Mouse (Mus musculus) CH12.LX (cell line): Measurements from ENCODE around the gene Hyal3. TPM values are rescaled to one million over a fixed set of nuclear protein-coding genes. Genes with fewer than 3 reads are reported as not detected.

Experiments used
- DNase-seq: peaks from one replicate; pipeline ENCODE4 v3.0.0-alpha.2; 2013; ENCODE audit errors: extremely low read depth
- H3K27ac ChIP-seq: 2 replicates; pipeline ENCODE4 v1.5.1; 2012; ENCODE audit warnings: low read depth, mild to moderate bottlenecking, control low read depth, moderate library complexity; ENCODE audit not compliant: insufficient read depth
- H3K27me3 ChIP-seq: replicated peaks from 2 replicates; pipeline ENCODE3; 2012; ENCODE audit warnings: inconsistent platforms
- H3K36me3 ChIP-seq, 2 experiments: replicated peaks in 1 of 2; 2 replicates each; pipeline versions ENCODE3 to v1.6.1; 2012; ENCODE audit warnings: inconsistent platforms in 1 of 2, low read length in 1 of 2, mild to moderate bottlenecking in 1 of 2, mixed read lengths in 1 of 2, moderate library complexity in 1 of 2; ENCODE audit not compliant: control insufficient read depth in 1 of 2, insufficient read depth in 1 of 2
- H3K4me1 ChIP-seq, 2 experiments: 2 replicates each; pipeline ENCODE4 v1.6.1; 2012; ENCODE audit warnings: inconsistent platforms in 1 of 2, moderate library complexity in 1 of 2; ENCODE audit not compliant: insufficient read depth in 2 of 2, control insufficient read depth in 1 of 2
- H3K4me2 ChIP-seq: 2 replicates; pipeline ENCODE4 v1.6.1; 2012; ENCODE audit warnings: low read depth, mild to moderate bottlenecking, control low read depth; ENCODE audit not compliant: poor library complexity, insufficient read depth, severe bottlenecking
- H3K4me3 ChIP-seq, 3 experiments: fragments of 150-350 bp in 1 of 3; sonication (generic) in 1 of 3; replicated peaks in 1 of 3; 2 replicates each; pipeline versions ENCODE3 to v1.5.1; 2011 to 2012; ENCODE audit warnings: low read depth in 2 of 3, low read length in 2 of 3, mild to moderate bottlenecking in 2 of 3, moderate library complexity in 2 of 3, control low read depth in 1 of 3, improper control_type of control experiment in 1 of 3, inconsistent platforms in 1 of 3, mixed read lengths in 1 of 3; ENCODE audit not compliant: poor library complexity in 1 of 3
- H3K79me2 ChIP-seq: replicated peaks from 2 replicates; pipeline ENCODE4 v1.6.1; 2012; ENCODE audit warnings: mild to moderate bottlenecking, moderate library complexity; ENCODE audit not compliant: control insufficient read depth, poor library complexity, insufficient read depth, severe bottlenecking; ENCODE audit errors: extremely low read depth
- H3K9ac ChIP-seq: 2 replicates; pipeline ENCODE4 v1.6.1; 2012; ENCODE audit warnings: low read depth, mild to moderate bottlenecking, control low read depth, moderate library complexity; ENCODE audit not compliant: insufficient read depth
- H3K9me3 ChIP-seq: replicated peaks from 2 replicates; pipeline ENCODE3; 2012; ENCODE audit warnings: low read length, inconsistent platforms, mixed read lengths
- BHLHE40 ChIP-seq: IDR thresholded peaks from 2 replicates; pipeline ENCODE4 v1.6.1; 2011; ENCODE audit warnings: mild to moderate bottlenecking, low read depth, low read length, improper control_type of control experiment
- CHD2 ChIP-seq: IDR thresholded peaks from 2 replicates; pipeline ENCODE4 v1.6.1; 2011; ENCODE audit warnings: low read length, improper control_type of control experiment
- CTCF ChIP-seq, 2 experiments: IDR thresholded peaks in 1 of 2; conservative IDR thresholded peaks in 1 of 2; 2 replicates each; pipeline ENCODE4 v1.5.1; 2011 to 2012; ENCODE audit warnings: low read depth in 2 of 2, low read length in 2 of 2, improper control_type of control experiment in 1 of 2, inconsistent platforms in 1 of 2, mild to moderate bottlenecking in 1 of 2, moderate library complexity in 1 of 2
- E2F4 ChIP-seq: IDR thresholded peaks from 2 replicates; pipeline ENCODE4 v1.6.1; 2011; ENCODE audit warnings: low read depth, low read length, improper control_type of control experiment; ENCODE audit not compliant: insufficient replicate concordance
- ELF1 ChIP-seq: IDR thresholded peaks from 2 replicates; pipeline ENCODE4 v1.6.1; 2014; ENCODE audit warnings: low read depth, mild to moderate bottlenecking, inconsistent platforms, low read length, improper control_type of control experiment
- EP300 ChIP-seq: IDR thresholded peaks from 2 replicates; pipeline ENCODE4 v1.6.1; 2011; ENCODE audit warnings: low read length, improper control_type of control experiment
- ETS1 ChIP-seq: conservative IDR thresholded peaks from 2 replicates; pipeline ENCODE4 v1.6.1; 2012; ENCODE audit warnings: low read depth, mild to moderate bottlenecking, inconsistent platforms, low read length, improper control_type of control experiment, moderate library complexity
- GABPA ChIP-seq: IDR thresholded peaks from 2 replicates; pipeline ENCODE4 v1.6.1; 2012; ENCODE audit warnings: low read depth, low read length, improper control_type of control experiment, inconsistent platforms; ENCODE audit not compliant: insufficient replicate concordance
- HCFC1 ChIP-seq: IDR thresholded peaks from 2 replicates; pipeline ENCODE4 v1.6.1; 2012; ENCODE audit warnings: low read depth, mild to moderate bottlenecking, inconsistent platforms, low read length, improper control_type of control experiment
- IRF4 ChIP-seq: IDR thresholded peaks from 2 replicates; pipeline ENCODE4 v1.6.1; 2014; ENCODE audit warnings: low read depth, mild to moderate bottlenecking, inconsistent platforms, low read length, improper control_type of control experiment
- JUN ChIP-seq: IDR thresholded peaks from 2 replicates; pipeline ENCODE4 v1.6.1; 2011; ENCODE audit warnings: low read depth, mild to moderate bottlenecking, low read length, improper control_type of control experiment, moderate library complexity; ENCODE audit not compliant: insufficient read depth
- JUND ChIP-seq: conservative IDR thresholded peaks from 2 replicates; pipeline ENCODE4 v1.6.1; 2011; ENCODE audit warnings: low read depth, low read length, improper control_type of control experiment
- KAT2A ChIP-seq: IDR thresholded peaks from 2 replicates; pipeline ENCODE4 v1.6.1; 2012; ENCODE audit warnings: low read length, improper control_type of control experiment, inconsistent platforms; ENCODE audit not compliant: insufficient replicate concordance
- MAFK ChIP-seq: IDR thresholded peaks from 2 replicates; pipeline ENCODE4 v1.6.1; 2011; ENCODE audit warnings: low read length, improper control_type of control experiment; ENCODE audit not compliant: insufficient replicate concordance
- MAZ ChIP-seq: IDR thresholded peaks from 2 replicates; pipeline ENCODE4 v1.6.1; 2012; ENCODE audit warnings: low read depth, mild to moderate bottlenecking, inconsistent platforms, low read length, improper control_type of control experiment, moderate library complexity
- MXI1 ChIP-seq: IDR thresholded peaks from 2 replicates; pipeline ENCODE4 v1.6.1; 2011; ENCODE audit warnings: mild to moderate bottlenecking, low read depth, low read length, improper control_type of control experiment
- MYC ChIP-seq: IDR thresholded peaks from 2 replicates; pipeline ENCODE4 v1.6.1; 2011; ENCODE audit warnings: low read depth, mild to moderate bottlenecking, improper control_type of control experiment, low read length
- NELFE ChIP-seq: IDR thresholded peaks from 2 replicates; pipeline ENCODE4 v1.6.1; 2011; ENCODE audit warnings: low read depth, low read length, improper control_type of control experiment
- NRF1 ChIP-seq: IDR thresholded peaks from 2 replicates; pipeline ENCODE4 v1.6.1; 2014; ENCODE audit warnings: low read depth, mild to moderate bottlenecking, inconsistent platforms, low read length, improper control_type of control experiment, moderate library complexity
- PAX5 ChIP-seq: IDR thresholded peaks from 2 replicates; pipeline ENCODE4 v1.6.1; 2012; ENCODE audit warnings: low read length, inconsistent platforms, mixed read lengths
- POLR2A ChIP-seq: IDR thresholded peaks from 2 replicates; pipeline ENCODE4 v1.6.1; 2011; ENCODE audit warnings: low read depth, mild to moderate bottlenecking, improper control_type of control experiment, low read length
- POLR2AphosphoS2 ChIP-seq: IDR thresholded peaks from 2 replicates; pipeline ENCODE4 v1.6.1; 2011; ENCODE audit warnings: low read depth, low read length, improper control_type of control experiment
- RAD21 ChIP-seq: IDR thresholded peaks from 2 replicates; pipeline ENCODE4 v1.6.1; 2011; ENCODE audit warnings: low read depth, mild to moderate bottlenecking, low read length, improper control_type of control experiment, moderate library complexity
- SIN3A ChIP-seq: IDR thresholded peaks from 2 replicates; pipeline ENCODE4 v1.6.1; 2012; ENCODE audit warnings: low read length, improper control_type of control experiment, inconsistent platforms
- TBP ChIP-seq: conservative IDR thresholded peaks from 2 replicates; pipeline ENCODE4 v1.6.1; 2011; ENCODE audit warnings: low read depth, low read length, improper control_type of control experiment
- TCF12 ChIP-seq: IDR thresholded peaks from 2 replicates; pipeline ENCODE4 v1.6.1; 2014; ENCODE audit warnings: low read depth, mild to moderate bottlenecking, inconsistent platforms, low read length, improper control_type of control experiment
- UBTF ChIP-seq: IDR thresholded peaks from 2 replicates; pipeline ENCODE4 v1.6.1; 2012; ENCODE audit warnings: low read depth, mild to moderate bottlenecking, inconsistent platforms, low read length, improper control_type of control experiment, moderate library complexity
- USF1 ChIP-seq: IDR thresholded peaks from 2 replicates; pipeline ENCODE4 v1.6.1; 2014; ENCODE audit warnings: low read depth, mild to moderate bottlenecking, inconsistent platforms, low read length, improper control_type of control experiment
- ZKSCAN1 ChIP-seq: IDR thresholded peaks from 2 replicates; pipeline ENCODE4 v1.6.1; 2012; ENCODE audit warnings: low read depth, inconsistent platforms, low read length, improper control_type of control experiment, borderline replicate concordance
- ZMIZ1 ChIP-seq: IDR thresholded peaks from 2 replicates; pipeline ENCODE4 v1.6.1; 2012; ENCODE audit warnings: low read depth, mild to moderate bottlenecking, inconsistent platforms, low read length, improper control_type of control experiment
- dilution Hi-C: fragments of 300-500 bp; cut with MboI; formaldehyde crosslinking; loops from 2 replicates; pipeline ENCODE4 v1.14.3; 2020; ENCODE audit warnings: low sequenced_read_pairs; ENCODE audit not compliant: extremely low pct_unique_long_range_greater_than_20kb, extremely low pct_ligation_motif_present
- in situ Hi-C: fragments of 300-500 bp; cut with MboI; formaldehyde crosslinking; loops from 3 replicates; pipeline ENCODE4 v1.14.3; 2019; ENCODE audit warnings: low sequenced_read_pairs, low pct_ligation_motif_present, low pct_unique_long_range_greater_than_20kb, mixed read lengths
- polyA plus RNA-seq: library from polyadenylated mRNA; unstranded; fragments of >175 nt; gene quantifications from 2 replicates; pipeline ENCODE4 v1.2.1, GENCODE M21; 2012; ENCODE audit warnings: low read depth; ENCODE audit not compliant: insufficient read length
- total RNA-seq, 2 experiments: library from RNA; depleted of rRNA; stranded (reverse); fragments of 300-350 nt in 1 of 2; fragments of >200 nt in 1 of 2; gene quantifications; 2 replicates each; pipeline ENCODE4 v1.2.3; 2012 to 2014

Gene Hyal3
- total and polyA plus RNA-seq, 3 experiments, result 0.12 to 0.21 (median 0.13) TPM

- Histone ChIP-seq H3K4me2 (peak overlapping the region; percentile 77), H3K79me2 (peaks cover 29% of the 10 kb centered on the region)
- dilution Hi-C loops, result no loop called here
- no peak for TF ChIP-seq MYC
- no peak for TF ChIP-seq USF1
- TF ChIP-seq RAD21, result no peak
- TF ChIP-seq ZMIZ1, result no peak
- TF ChIP-seq UBTF, result no peak
- TF ChIP-seq, all 38 proteins: peak for 0
- H3K4me1 ChIP-seq, result peaks cover 10 to 30% of the 10 kb centered on the region in 2 experiments
- no peaks in the 10 kb centered on the region for H3K27me3 ChIP-seq
- peak overlapping the region; percentile 62 for H3K9ac ChIP-seq
- DNase-seq, result no peak
- in situ Hi-C loops, result no loop called here
- H3K4me3 ChIP-seq, result peak overlapping the region; percentile 68 to 81 (median 69)
- peaks cover 21 to 40% of the 10 kb centered on the region in 2 experiments for H3K36me3 ChIP-seq
- H3K9me3 ChIP-seq, result no peaks in the 10 kb centered on the region
- no peak overlapping the region for H3K27ac ChIP-seq
These were observed 26.9 kb upstream of the Hyal3 start for GRCm38 (mm10) chr9:107553541-107554318.

DNA sequence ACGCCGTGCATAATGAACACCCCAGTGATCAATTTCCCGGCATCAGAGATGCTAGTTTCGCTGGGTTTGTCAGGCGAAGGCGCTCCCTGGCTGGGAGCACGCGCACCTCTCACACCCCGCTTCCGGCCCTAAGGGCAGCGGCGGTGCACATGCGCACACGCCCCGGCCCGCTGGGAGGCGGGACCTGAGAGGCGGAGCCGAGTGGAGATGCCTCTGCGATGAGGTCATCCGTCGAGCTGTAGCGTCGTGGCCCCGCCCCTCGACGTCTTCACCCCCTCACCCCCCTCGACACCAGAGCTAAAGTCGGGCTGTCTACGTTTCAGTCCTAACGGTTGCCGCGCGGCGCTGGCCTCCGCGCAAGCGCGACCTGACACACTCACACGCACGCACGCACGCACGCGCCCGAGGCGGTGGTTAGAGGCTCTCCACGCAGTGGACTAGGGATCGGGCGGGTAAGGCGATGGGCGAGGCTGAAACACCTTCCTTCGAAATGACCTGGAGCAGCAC lies 26.2 kb upstream of the Hyal3 start:
- Histone ChIP-seq H3K4me3 (peak overlapping the region; percentile 69 to 91 (median 83)), H3K4me2 (peak overlapping the region; percentile 77; the same call in 1 of the 2 replicates), H3K4me1 (peaks cover 10 to 30% of the 10 kb centered on the region in 2 experiments), H3K9ac (peak overlapping the region; percentile 77), H3K36me3 (peaks cover 26 to 46% of the 10 kb centered on the region in 2 experiments), H3K27me3 (no peaks in the 10 kb centered on the region), H3K27ac (peak overlapping the region; percentile 82), H3K9me3 (no peaks in the 10 kb centered on the region), H3K79me2 (peaks cover 29% of the 10 kb centered on the region)
- dilution Hi-C loops (no loop called here), in situ Hi-C loops (no loop called here)
- DNase-seq, result peak; percentile 97
- TF ChIP-seq PAX5 (no peak), ELF1 (peak; percentile 90), ETS1 (peak; percentile 49; the same call in 1 of the 2 replicates), KAT2A (0 out of 2 replicates have a peak, but pooled peaks have one; percentile 12), NELFE (peak; percentile 77), MAZ (peak; percentile 80; the same call in 1 of the 2 replicates), POLR2AphosphoS2 (peak; percentile 85), TCF12 (peak; percentile 77), MXI1 (peak; percentile 92), MYC (peak; percentile 71), POLR2A (peak; percentile 93), UBTF (no peak), ZKSCAN1 (no peak), EP300 (no peak), IRF4 (no peak; the same call in 1 of the 2 replicates), GABPA (no peak), ZMIZ1 (peak; percentile 74), CHD2 (no peak), JUN (peak; percentile 80), CTCF (conservative IDR thresholded peaks at IDR 0.05 in 1 of 2, IDR thresholded peaks at IDR 0.05 in 1 of 2; ENCODE audit: low read depth in 2 of 2, low read length in 2 of 2) (no peak), JUND (no peak), HCFC1 (peak; percentile 42), BHLHE40 (peak; percentile 83), SIN3A (peak; percentile 77), TBP (no peak), MAFK (no peak), NRF1 (peak; percentile 88), E2F4 (0 out of 2 replicates have a peak, but pooled peaks have one; percentile 48)
